Mouse (Mus musculus) C2C12 (cell line): ENCODE data around the gene BC005561.

ENCODE experiments used
- CEBPB ChIP-seq: IDR thresholded peaks from one replicate; pipeline ENCODE4 v1.6.1; 2011; ENCODE audit warnings: low read depth, mild to moderate bottlenecking, control low read depth, moderate library complexity
- CTCF ChIP-seq: IDR thresholded peaks from one replicate; pipeline ENCODE4 v1.5.1; 2011; ENCODE audit not compliant: control insufficient read depth, insufficient read depth, insufficient read length

DNA sequence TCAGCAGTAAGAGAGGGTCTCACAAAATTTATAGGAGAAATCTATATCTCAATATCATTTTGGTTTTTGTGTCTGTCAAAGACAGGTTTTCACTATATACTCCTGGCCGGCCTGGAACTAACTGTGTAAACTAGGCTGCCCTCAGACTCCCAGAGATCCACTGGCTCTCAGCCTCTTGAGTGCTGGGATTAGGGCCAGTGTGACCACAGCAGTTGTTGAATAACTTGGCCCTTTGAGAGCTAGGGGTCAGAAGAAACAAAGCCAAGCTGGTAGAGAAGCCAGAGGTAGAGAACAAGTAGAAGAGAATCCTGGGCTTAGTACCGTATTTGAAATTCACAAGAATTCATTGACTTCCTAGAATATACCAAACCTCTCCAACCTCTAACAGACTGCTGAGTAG is 3.3 kb upstream of the BC005561 start:
- no peak for TF ChIP-seq CTCF
- TF ChIP-seq CEBPB: no peak
